Mouse (Mus musculus): ENCODE data around the gene Armc9. TPM values are rescaled to one million over a fixed set of nuclear protein-coding genes. Genes with fewer than 3 reads are reported as not detected.

Gene Armc9
- total RNA-seq, 2 experiments from 2014 or later, result 3.2 to 3.4 TPM

DNA sequence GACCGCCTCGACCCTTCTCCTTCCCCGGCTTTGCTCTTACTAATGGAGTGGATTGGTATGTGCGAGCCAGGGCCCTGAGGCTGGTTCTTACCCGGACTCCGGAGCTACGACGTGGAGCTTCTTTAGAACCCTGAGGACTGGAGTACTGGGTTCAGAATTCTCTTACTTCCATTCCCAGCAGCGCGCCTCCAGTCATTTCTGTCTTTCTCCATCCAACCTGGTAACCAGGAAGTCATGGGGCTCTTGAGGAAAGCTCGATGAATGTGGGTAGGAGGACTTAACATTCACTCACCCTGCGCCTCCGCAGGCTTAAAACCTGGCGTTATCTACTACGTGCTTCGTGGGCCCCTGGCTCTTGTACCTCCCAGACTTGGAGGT lies 149.3 kb downstream of the Armc9 start:
- intact Hi-C loops (cut with DNase I), result no loop called here
- DNase-seq (ENCODE audit: low spot score), result no peak

DNA sequence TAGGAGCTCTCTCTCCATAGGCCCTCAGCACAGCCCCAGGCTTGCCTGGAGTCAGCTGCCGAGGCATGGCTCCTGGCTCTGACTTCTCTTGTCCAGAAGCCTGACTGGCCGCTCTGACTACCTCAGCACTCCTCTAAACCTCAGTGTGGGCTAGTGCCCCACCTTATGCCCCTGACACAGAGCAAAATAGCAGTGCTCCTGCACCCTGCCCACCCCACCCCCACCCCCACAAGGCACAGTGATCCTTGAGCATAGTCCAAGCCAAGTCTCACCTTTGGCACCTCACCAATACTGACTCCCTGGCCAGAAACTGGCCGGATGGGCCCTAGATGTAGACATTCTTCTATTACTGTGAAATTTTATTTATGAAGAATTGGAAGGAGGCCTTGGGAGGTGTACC lies 152.1 kb downstream of the Armc9 start:
- DNase-seq (ENCODE audit: low spot score), result no peak
- intact Hi-C loops (cut with DNase I), result no loop called here

DNA sequence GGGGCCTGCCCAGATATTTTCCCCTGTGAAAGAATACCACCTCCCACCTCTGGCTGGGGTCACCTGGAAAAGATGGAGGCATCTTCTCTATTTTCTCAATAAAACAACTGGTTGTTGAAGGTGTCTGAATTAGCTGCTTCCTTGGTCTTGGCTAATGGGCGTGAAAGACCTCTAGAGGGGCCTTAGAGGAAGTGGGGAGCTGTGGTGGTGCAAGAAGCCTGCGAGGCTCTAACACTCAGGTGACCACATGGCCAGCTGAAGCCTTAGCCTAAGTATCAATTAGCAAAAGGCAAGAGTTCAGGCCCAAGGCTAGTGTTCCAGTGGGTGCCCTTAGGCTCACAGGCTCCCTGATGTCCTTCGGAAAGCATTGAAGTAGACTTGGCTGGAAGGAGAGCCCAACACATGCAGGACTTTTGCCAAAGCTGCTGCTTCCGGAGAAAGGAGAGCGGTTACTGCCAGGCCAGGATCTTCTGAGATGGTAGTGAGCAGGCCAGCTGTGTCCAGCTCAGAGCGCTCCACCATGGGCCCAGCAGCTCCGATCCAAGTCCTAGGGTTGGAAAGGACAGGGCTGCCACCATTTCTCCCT lies 152.7 kb downstream of the Armc9 start:
- intact Hi-C loops (cut with DNase I), result no loop called here
- no peak for DNase-seq (ENCODE audit: low spot score)

DNA sequence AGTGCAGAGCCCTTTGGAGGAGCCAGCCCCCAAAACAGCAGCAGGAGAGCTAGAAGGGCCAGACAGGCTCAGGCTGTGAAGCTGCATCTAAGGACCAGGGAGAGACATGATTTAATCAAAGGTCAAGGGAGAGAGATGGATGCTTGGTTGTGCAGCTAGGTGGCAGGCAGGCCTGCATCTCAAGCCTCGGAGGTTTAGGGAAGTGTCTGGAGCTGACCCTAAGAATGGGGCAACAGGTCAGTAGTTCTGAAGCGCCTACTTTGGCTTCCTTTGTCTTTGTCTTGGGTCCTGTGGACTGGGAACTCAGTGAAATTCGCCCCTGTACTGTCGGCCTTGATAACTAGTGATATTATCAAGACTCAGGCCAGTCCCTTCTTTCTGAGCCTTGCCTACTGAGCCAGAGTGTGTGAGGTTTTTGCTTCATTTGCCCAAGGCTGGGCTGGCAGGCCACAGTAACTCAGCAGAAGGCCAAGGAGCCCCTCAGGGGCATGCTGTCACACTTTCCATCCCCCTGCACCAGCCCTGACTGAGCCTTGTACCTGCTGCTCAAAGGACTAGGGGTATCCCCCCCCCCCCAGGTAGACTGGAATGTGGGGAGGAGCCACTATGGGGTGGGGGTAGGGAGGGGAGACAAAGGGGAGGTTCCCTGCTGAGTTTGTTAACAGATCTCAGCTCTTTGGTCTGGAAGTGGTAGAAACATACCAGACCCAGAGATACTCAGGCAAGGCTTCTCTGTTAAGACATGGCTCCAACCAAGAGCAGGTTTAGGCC lies 153.5 kb downstream of the Armc9 start:
- intact Hi-C loops (cut with DNase I), result no loop called here
- DNase-seq (ENCODE audit: low spot score), result no peak

DNA sequence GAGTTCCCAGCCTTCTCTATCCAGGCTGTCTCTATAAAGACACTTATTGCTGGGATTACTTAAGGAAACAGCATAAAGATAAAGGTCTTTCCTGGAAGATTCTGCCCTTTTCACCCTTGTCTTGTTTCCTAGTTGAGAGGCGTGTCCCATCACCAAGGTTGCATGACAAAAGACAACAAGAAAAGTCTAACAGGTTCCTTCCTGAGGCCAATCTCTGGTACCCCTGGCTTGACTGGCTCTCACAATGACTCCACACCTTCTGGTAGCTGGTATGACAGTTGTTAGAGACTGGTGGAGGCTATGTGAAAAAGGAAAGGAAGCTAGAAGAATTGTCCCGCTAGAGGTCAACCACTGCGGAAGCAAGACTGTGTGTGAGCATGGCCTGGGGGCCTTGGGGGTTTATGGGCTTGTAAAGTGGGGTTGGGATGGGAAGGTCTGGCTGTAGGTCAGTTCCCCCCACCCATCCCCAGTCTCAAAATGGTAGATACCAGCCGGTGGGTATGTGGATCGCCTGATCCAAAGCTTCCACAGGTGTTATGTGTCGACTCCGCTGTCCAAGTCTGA lies 154.8 kb downstream of the Armc9 start:
- DNase-seq (ENCODE audit: low spot score), result no peak
- intact Hi-C loops (cut with DNase I), result no loop called here

DNA sequence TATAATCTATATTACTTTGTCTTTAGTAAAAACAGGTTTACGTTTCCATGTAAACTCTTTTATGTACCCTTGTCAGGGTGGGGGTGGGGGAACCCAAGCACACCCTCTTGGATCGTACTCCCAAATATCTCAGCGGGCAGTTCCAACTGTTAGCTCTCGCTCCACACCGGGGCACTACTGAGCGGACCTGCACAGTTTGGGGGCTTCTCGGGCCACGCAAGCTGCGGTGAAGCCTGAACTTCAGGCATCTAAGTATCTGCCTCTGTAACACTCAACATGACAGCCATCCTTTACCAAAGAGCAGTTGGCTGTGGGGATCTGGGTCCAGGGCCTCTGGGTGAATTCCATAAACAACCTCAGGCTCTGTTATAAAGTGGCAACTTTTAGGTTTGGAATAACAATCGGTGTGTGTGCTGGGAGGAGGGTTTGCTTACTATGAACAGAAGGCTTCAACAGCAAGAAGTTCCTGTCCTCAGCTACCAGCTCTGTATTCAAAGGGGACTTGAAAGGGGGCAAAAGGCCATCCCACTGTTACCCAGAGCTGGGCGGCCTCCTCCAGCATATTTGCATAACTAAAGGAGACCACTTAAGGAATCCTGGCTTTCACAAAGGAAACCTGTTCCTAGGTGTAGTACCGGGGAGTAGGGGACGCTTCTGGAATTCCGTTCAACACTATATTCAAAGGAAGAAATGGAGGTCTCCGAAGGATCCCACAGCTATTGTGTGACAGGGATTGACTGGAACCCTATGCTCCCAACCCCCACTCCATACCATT lies 156.1 kb downstream of the Armc9 start:
- no peak for DNase-seq (ENCODE audit: low spot score)
- intact Hi-C loops (cut with DNase I), result no loop called here

DNA sequence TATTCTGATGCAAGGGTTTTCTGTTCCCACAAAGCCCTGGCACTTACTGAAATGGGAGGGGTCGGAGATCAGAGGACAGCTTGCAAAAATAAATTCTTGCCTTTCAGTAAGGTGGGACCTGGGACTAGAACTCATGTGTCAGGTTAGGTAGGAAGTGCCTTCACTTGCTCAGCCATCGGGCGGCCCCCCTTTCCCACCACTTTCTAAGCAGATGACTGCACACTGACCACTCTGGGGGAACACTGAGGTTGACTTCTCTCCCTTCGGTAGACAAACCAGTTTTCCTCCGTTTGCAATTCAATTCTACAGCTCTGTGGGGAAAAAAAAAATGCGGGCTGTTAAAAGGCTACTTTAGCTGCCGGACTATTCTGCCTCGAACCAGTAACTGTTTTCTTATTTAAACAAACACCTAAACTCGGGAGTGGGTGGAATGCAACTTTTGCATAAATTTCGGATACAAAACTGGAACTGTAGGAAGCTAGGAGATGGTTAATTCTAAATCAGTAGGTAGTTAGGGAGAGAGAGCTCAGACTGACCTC lies 157.0 kb downstream of the Armc9 start:
- intact Hi-C loops (cut with DNase I), result no loop called here
- no peak for DNase-seq (ENCODE audit: low spot score)

DNA sequence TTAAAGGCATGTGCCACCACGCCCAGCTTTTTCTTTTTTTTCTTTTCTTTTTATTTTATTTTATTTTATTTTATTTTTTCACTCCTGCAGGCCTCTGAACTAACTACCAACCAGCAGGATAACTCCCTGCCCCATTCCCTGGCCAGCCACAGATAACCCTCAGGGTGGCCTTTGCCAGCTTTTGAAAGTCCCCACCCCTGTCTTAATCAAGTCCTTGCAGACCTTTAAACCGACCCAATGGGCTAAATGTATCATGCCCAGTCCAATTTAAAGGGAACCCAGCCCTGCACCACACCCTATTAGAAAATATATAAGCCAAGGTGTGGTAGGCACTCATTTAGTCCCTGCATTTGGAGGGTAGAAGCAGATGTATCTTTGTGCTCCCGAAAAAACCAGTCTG lies 157.7 kb downstream of the Armc9 start:
- intact Hi-C loops (cut with DNase I), result no loop called here

DNA sequence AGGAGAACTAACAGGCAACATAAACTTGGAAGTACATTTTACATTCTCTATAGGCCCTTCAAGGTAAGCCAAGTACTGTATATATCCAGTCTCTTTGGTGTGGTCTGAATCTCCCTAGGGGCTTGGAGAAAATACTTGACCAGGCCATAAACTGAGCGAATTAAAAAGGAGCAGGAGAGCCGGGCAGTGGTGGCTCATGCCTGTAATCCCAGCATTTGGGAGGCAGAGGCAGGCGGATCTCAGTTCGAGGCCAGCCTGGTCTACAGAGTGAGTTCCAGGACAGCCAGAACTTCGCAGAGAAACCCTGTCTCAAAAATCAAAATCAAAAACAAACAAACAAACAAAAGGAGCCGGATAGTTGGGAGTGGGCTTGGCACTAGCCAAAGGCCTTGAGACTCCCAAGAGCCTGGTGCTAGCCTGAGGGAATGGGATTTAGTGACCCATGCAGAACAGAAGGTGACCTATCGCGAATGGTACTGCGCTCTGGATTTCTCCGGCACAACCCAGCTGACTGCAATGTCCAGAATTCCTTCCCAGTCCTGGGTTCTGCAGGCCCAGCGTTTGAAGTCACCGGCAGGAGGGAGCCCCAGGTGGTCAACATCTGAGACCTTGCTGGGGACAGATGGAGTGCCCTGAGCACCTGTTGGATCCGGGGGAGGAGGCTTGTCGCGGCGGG lies 158.7 kb downstream of the Armc9 start:
- intact Hi-C loops (cut with DNase I), result no loop called here
- no peak for DNase-seq (ENCODE audit: low spot score)

More for the DNA sequence above, 157.7 kb downstream of the Armc9 start:
- DNase-seq (ENCODE audit: low spot score), result no peak

DNA sequence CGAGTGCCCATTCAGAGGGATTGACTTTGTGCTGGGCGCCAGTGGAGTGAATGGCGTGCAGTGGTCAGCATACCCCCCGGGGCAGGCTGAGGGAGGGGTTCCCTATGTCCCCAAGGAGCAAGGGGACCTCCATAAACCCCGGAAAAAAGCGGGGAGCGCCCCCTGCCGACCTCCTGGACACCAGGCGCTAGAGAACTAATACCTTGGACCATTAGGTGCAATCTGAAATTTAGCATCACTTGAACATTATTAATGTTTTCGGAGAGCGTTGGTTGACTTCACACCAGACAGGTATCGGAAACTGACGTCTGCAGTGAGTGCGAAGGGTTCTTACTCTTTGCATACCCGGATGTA lies 159.2 kb downstream of the Armc9 start:
- DNase-seq (ENCODE audit: low spot score), result no peak
- intact Hi-C loops (cut with DNase I), result no loop called here

DNA sequence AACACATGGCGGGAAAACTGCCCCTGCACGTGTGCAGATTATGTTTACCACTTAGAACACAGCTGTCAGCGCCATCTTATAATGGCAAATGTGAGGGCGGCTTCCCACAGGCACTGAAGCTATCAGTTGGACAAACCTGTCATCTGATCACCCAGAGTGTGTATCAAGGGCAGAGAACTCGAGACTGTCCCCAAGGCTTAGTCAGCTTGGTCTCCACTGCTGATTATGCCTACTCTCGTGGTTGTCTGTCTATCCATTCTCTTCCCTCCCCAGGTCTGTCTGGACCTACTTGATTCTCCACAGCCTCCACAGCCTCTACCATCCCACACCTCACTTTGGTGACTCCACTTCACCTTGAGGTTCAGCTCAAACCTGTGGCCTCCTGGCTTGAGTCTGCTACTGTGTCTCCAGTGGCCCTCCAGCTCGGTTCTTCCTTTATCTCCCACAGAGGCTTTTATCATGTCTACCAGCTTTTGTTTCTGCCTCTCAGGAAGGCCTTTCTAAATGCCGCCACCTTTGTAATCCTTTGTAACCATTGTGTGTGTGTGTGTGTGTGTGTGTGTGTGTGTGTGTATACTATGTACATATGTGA lies 166.3 kb downstream of the Armc9 start:
- no peak for DNase-seq (ENCODE audit: low spot score)
- intact Hi-C loops (cut with DNase I), result no loop called here

Other genes starting within 250 kb of the Armc9 start
- gene 4933407L21Rik, start 226.3 kb upstream of the Armc9 start, total RNA-seq (2021), result not detected
- not detected for gene Gpr55, start 193.8 kb upstream of the Armc9 start, total RNA-seq (2021)
- gene Spata3, start 138.0 kb upstream of the Armc9 start, total RNA-seq (2021), result not detected
- not detected for gene 2810459M11Rik, start 108.9 kb upstream of the Armc9 start, total RNA-seq (2021)
- 100 to 1,000 TPM in 1 of 2 experiments, 10 to 100 TPM in 1; 94.4 to 100 TPM for gene Psmd1, start 90.4 kb upstream of the Armc9 start, total RNA-seq (2021)
- gene Htr2b, start 42.8 kb upstream of the Armc9 start, total RNA-seq (2021), result under 1 TPM; 0.10 to 0.20 TPM
- gene Gm21972, start 21.1 kb upstream of the Armc9 start, total RNA-seq (2021), result under 1 TPM; 0.65 to 0.95 TPM
- gene B3gnt7, start 148.1 kb downstream of the Armc9 start, total RNA-seq (2021), result under 1 TPM; 0.21 to 0.28 TPM
- gene Ncl, start 204.6 kb downstream of the Armc9 start, total RNA-seq (2021), result 100 to 1,000 TPM; 102 to 113 TPM

Data from heart, postnatal 25 days (tissue).